Mouse (Mus musculus) olfactory bulb, adult 2 months (tissue): ENCODE measurements around the gene Tcea3. TPM values are rescaled to one million over a fixed set of nuclear protein-coding genes. Genes with fewer than 3 reads are reported as not detected.

Experiments
- H3K27ac ChIP-seq: fragments of 200-500 bp; 2 replicates; pipeline ENCODE4 v1.5.1; 2012; ENCODE audit warnings: low read depth, low read length; ENCODE audit not compliant: insufficient read depth
- H3K4me1 ChIP-seq: fragments of 200-500 bp; 2 replicates; pipeline ENCODE4 v1.6.1; 2012; ENCODE audit warnings: low read length; ENCODE audit not compliant: control insufficient read depth, insufficient read depth
- H3K4me3 ChIP-seq: fragments of 200-500 bp; 2 replicates; pipeline ENCODE4 v1.5.1; 2012; ENCODE audit warnings: mild to moderate bottlenecking, low read depth, low read length, moderate library complexity; ENCODE audit not compliant: insufficient read depth
- CTCF ChIP-seq: fragments of 200-500 bp; IDR thresholded peaks from 2 replicates; pipeline ENCODE4 v1.5.1; 2012; ENCODE audit warnings: low read depth, mild to moderate bottlenecking, low read length, moderate library complexity; ENCODE audit not compliant: insufficient read depth
- POLR2A ChIP-seq: fragments of 200-500 bp; IDR thresholded peaks from 2 replicates; pipeline ENCODE4 v1.6.1; 2012; ENCODE audit warnings: mild to moderate bottlenecking, low read depth, low read length, moderate library complexity; ENCODE audit not compliant: insufficient read depth
- WGBS: fragments of 180-500 bp; shearing (Covaris S2); methylation state at CpG from one replicate; pipeline ENCODE4 v1.1.7; 2018; 5-methylcytosine and 5-hydroxymethylcytosine counted together
- polyA plus RNA-seq: library from polyadenylated mRNA; stranded (reverse); fragments of >200 nt; gene quantifications from 2 replicates; pipeline ENCODE4 v1.2.4, GENCODE M21; 2012; ENCODE audit warnings: low replicate concordance; ENCODE audit not compliant: missing spikeins, insufficient read depth, insufficient read length

Gene Tcea3
- polyA plus RNA-seq: not detected in 2 replicates

DNA sequence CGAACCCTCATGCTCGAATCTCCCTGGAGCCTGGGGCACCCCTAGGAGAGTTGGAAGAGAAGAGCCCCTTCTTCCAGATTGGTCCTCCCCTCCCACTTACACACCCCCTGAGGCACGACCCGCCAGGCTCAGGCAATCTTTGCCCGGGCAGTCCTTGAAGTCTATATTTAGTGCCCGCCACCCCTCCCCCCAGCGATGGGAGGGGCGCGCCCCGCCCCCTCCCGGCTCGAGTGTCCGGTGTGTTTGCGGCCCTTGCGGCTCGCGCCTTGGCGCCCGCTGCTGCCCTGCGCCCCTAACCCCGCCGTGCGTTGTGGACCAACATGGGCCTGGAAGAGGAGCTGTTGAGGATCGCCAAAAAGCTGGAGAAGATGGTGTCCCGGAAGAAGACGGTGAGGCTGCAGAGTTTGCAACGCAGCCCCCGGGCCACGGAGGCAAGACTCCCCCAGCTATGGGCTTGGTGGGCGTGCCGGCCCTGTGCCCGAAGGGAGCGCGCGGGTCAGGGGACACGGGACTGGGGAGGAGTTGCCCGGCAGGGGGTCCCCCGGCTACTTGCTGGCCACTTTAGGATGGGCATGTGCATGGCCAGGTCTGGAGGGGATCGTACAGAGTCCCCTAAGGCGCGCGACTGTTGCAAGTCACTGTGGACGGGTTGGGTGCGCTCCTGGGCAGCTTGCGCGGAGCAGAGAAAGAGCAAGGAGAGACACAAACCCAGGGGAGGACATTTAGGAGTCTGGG, at the start of gene Tcea3:
Gene Tcea3, plus strand, starts transcription at position 1 of the 735 bp plus-strand sequence.
- H3K27ac ChIP-seq: no peak within 1 kb of the TSS
- no peak for TF ChIP-seq POLR2A
- TF ChIP-seq CTCF: no peak
- peaks cover 20% of the 10 kb centered on the region for H3K4me1 ChIP-seq
- WGBS: 2% methylated on average over 46 of the region's 46 CpGs
- peak within 1 kb of the TSS; percentile 17; the same call in 1 of the 2 replicates for H3K4me3 ChIP-seq

DNA sequence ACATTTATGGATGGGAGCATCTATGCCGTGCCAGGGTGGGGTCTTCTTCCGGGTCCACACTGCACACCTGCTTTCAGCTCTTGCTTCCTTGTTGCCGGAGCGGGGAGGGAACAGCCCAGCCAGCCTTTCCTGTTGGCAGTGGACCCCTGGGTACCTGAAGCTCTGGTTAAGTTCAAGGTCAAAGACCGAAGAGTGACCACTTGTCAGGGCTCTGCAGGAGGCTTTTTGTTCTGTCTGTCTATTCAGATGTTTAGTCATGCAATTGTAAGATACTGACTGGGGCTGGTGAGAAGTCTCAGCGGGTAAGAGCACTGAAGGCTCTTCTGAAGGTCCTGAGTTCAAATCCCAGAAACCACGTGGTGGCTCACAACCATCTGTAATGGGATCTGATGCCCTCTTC, 48.7 kb upstream of the Tcea3 start:
- 87% methylated on average over 7 of the region's 7 CpGs for WGBS
- no peaks in the 10 kb centered on the region for H3K4me1 ChIP-seq
- H3K27ac ChIP-seq: no peak overlapping the region
- no peak overlapping the region for H3K4me3 ChIP-seq
- TF ChIP-seq POLR2A (no peak), CTCF (no peak)

DNA sequence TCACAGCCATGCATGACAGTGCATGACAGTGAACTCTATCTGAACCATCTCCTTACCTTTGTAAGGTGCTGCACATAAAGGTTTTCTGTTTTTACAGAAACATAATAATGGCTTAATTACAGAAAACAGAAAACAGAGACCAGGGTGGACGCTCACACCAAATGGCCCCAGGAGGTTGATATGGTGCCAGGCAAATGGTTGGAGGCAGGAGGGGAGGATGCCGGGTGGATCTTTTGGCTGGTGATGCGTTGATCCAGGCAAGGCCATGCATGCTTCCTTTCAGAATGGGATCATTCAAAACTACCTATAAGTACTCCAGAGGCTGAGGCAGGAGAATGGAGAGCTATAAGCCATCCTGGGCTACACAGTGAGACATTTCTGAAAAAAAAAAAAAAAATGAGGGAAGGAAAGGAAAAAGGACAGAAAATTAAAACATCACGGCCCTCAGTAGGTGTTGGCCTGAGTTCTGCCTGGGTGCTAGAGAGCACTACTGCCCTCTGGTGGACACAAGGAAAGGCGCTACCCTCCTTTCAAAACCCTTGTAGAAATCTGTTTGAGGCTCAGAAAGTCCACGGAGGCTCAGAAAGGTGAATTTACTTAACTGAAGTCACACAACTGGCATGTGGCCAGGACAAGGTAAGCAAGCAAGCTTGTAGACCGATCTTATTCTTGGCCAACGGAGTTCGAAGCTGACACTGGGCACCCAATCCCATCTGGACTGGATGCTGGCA, 47.8 kb upstream of the Tcea3 start:
- 29% methylated on average over 9 of the region's 9 CpGs for WGBS
- H3K4me3 ChIP-seq: no peak overlapping the region
- H3K27ac ChIP-seq: no peak overlapping the region
- peak; percentile 28; the same call in 1 of the 2 replicates for TF ChIP-seq CTCF
- TF ChIP-seq POLR2A: no peak
- H3K4me1 ChIP-seq: no peaks in the 10 kb centered on the region

DNA sequence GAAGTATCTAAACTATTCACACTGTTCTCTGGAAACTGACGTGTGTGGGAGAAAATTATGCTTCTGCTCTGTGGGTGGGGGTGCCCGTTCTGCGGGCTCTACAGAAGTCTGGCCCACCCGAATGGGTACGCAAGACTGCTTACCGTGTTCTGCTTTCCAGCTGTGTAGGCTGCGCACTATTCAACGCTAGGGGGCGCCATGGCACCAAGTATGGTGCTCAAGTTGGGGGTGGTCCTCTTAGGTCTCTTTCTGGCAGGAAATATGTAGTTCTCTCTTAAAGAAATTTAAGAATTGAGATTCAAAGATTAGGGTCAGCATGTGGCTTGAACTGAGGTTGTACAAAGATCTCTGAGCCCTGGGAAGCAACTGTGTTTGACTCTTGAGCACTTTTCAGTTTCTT, 45.0 kb upstream of the Tcea3 start:
- TF ChIP-seq CTCF (peak; percentile 42; the same call in 1 of the 2 replicates), POLR2A (no peak)
- no peak overlapping the region for H3K4me3 ChIP-seq
- H3K4me1 ChIP-seq: peaks cover 13% of the 10 kb centered on the region
- 13% methylated on average over 9 of the region's 9 CpGs for WGBS
- no peak overlapping the region for H3K27ac ChIP-seq

DNA sequence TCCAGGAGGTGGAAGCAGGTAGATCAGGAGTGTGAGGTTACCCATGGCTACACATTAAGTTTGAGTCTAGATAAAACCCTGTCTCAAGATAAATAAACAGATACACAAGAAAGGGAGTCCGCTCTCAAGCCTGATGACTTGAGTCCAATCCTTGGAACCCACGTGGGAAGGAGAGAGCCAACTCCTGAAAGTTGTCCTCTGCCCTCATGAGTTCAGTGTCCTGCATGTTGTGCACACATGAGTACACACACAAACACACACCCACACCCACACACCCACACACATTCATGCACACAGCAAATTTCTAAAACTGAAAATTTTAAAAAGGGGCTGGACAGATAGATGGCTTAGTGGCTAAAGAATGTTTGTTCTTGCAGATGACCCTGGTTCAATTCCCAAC, 42.8 kb upstream of the Tcea3 start:
- TF ChIP-seq CTCF (no peak), POLR2A (no peak)
- no peak overlapping the region for H3K27ac ChIP-seq
- WGBS: 82% methylated on average over 2 of the region's 2 CpGs
- no peak overlapping the region for H3K4me3 ChIP-seq
- H3K4me1 ChIP-seq: peaks cover 13% of the 10 kb centered on the region

DNA sequence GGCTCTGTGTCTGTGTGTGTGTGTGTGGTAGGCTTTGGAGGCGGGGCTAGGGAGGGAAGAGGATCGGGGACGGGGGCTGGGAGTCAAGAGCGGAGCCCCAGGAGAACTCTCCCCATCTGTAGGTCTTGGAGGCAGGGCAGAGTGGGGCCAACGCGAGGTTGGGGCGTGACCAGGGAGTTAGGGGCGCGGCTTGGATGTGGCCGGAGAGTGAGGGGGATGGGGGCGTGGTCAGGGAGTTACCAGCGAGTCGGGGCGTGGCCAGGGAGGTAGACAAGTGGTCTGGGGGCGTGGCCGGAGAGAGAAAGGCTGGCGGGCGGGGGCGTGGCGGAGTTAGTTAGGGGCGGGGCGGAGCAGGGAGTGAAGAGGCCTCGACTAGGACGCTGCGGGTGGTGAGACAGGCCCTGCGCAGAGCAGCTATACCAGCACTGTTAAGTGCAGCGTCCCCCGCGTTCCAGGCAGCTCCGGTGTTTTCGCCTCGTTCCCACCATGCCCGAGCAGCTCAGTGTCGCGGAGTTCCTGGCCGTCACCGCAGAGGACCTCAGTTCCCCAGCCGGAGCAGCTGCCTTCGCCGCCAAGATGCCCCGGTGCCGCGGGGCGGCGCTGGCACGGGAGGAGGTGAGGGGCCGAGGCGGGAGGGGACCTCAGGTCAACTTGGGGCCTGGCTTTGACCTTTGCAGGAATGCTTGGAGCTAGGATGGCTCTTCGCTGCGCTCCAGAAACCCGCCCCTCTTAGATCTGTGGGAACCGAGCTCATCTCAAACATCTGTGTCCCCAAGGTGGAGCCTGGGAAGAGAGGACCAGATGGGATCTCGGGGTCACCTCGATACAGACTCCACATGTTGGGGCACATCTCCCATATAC, 41.3 kb upstream of the Tcea3 start, which contains the start of gene Asap3:
Gene Asap3, plus strand, starts transcription at position 333 of the 861 bp plus-strand sequence.
- Histone ChIP-seq H3K4me1 (peaks cover 13% of the 10 kb centered on the region), H3K27ac (no peak within 1 kb of the TSS), H3K4me3 (peak within 1 kb of the TSS; percentile 52)
- whole genome bisulfite sequencing: 3% methylated on average over 54 of the region's 54 CpGs
- no peak for TF ChIP-seq POLR2A
- TF ChIP-seq CTCF: no peak

DNA sequence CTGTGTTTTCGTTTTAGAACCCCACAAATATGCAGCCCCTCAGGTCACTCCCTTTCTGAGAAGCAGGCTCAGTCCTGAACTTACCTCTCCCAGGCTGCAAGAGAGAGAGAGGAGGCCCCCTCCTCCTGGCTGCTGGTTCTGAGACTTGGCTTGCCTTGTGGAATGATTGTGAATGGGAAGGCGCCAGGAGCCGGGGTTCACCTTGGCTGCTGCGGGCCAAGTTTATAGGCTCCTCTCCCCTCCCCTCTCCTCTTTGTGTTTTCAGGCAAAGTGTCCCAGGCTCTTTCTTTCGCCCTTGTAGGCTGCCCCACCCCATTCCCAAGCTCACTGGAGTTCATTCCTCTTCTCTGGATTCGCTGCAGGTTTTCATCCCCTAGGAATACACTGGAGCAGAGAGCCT, 40.6 kb upstream of the Tcea3 start:
- Histone ChIP-seq H3K27ac (no peak overlapping the region), H3K4me3 (peak overlapping the region; percentile 52), H3K4me1 (peaks cover 13% of the 10 kb centered on the region)
- 18% methylated on average over 6 of the region's 6 CpGs for WGBS
- no peak for TF ChIP-seq POLR2A
- TF ChIP-seq CTCF: no peak

DNA sequence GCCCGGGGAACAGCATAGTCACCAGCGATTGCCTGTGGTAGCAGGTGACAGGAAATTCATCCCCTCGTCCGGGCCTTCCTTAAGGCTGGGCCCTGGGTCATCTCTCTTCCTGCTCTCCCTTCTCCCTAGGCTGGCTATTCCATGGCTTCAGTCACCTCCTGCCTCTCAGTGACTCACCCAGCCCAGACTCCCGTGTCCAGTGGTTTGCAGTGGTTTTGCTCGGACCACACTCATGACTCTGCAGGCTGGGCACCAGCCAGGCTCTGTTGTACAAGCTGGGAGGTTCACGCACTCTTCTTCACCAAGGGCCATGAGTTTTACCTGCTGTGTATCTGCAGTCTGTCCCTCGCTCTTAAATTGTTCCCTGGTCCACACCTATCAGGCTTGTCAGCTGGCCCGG, 36.6 kb upstream of the Tcea3 start:
- WGBS: 87% methylated on average over 9 of the region's 9 CpGs
- TF ChIP-seq POLR2A: no peak
- H3K4me1 ChIP-seq: peaks cover 13% of the 10 kb centered on the region
- H3K4me3 ChIP-seq: no peak overlapping the region
- H3K27ac ChIP-seq: no peak overlapping the region
